Mouse (Mus musculus) thymus, postnatal 0 days (tissue): Measurements from ENCODE around the gene Gm4027. TPM values are rescaled to one million over a fixed set of nuclear protein-coding genes. Genes with fewer than 3 reads are reported as not detected.
"Not testable (repeated sequence)": the region's sequence is repeated elsewhere in the genome, so short reads cannot be mapped to it uniquely, and the experiment has no call there.

Experiments
- DNase-seq: peaks from one replicate; pipeline ENCODE4 v3.0.0-alpha.2; 2015; ENCODE audit warnings: low spot score
- polyA plus RNA-seq: library from polyadenylated mRNA; unstranded; fragments of >200 nt; fragmentation: Nextera tagmentation; extraction: Ambion mirVana; gene quantifications from 2 replicates; pipeline ENCODE4 v1.2.1, GENCODE M21; 2015

Gm4027 gene
- not detected in 2 replicates for polyA plus RNA-seq

GRCm38 (mm10) chr12:87618569-87618968 is at the start of gene Gm4027:
Gm4027 (plus strand) TSS chr12:87618869.
- not testable (repeated sequence) for DNase-seq

- not testable (repeated sequence) for DNase-seq
These were observed 17.3 kb upstream of the Gm4027 start for GRCm38 (mm10) chr12:87601388-87601787.

DNA sequence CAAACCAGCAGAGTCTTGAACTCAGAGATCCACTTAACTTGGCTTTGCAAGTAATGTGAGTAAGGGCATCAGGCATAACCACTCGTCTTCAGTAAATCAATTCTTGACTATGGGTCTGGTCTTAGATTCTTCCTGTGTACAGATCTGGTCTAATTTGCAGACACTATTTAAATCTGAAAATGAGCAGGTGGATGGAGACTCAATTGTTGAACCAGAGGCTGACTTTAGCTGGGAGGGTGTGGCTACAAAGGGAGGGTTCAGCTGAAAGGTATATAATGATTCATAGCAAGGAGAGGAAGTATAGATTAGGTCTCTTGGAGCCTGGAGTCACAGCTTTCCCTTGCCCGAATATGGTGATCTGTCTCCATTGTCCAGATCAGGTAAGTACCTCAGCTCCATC is 16.3 kb upstream of the Gm4027 start, which contains the start of gene Oog1:
Oog1 (plus strand) TSS at position 301 of the 400 bp plus-strand sequence.
- not testable (repeated sequence) for DNase-seq

- not testable (repeated sequence) for DNase-seq
These were observed 25.9 kb downstream of the Gm4027 start, which contains the start of gene Gm16381 for GRCm38 (mm10) chr12:87644520-87644919. Gm16381 (minus strand) TSS chr12:87644620.

GRCm38 (mm10) chr12:87652916-87653703 is 34.4 kb downstream of the Gm4027 start:
- DNase-seq = not testable (repeated sequence)

Other genes starting within 250 kb of the Gm4027 start
- gene Sptlc2, start 230.5 kb upstream of the Gm4027 start, polyA plus RNA-seq = 76.9 and 83.3 TPM in 2 replicates
- 278 and 300 TPM in 2 replicates for gene Slirp, start 175.0 kb upstream of the Gm4027 start, polyA plus RNA-seq
- 29.8 and 46.3 TPM in 2 replicates for gene Alkbh1, start 174.9 kb upstream of the Gm4027 start, polyA plus RNA-seq
- 157 and 161 TPM in 2 replicates for gene Snw1, start 146.6 kb upstream of the Gm4027 start, polyA plus RNA-seq
- gene Gm5788, start 124.1 kb upstream of the Gm4027 start, polyA plus RNA-seq = not detected in 2 replicates
- not detected in 2 replicates for gene Gm8300, start 104.6 kb upstream of the Gm4027 start, polyA plus RNA-seq
- not detected in 2 replicates for gene Oog1, start 16.2 kb upstream of the Gm4027 start, polyA plus RNA-seq
- gene Gm16381, start 25.8 kb downstream of the Gm4027 start, polyA plus RNA-seq = not detected in 2 replicates
- gene Gm21319, start 156.9 kb downstream of the Gm4027 start, polyA plus RNA-seq = not detected in 2 replicates
- gene Gm21936, start 176.6 kb downstream of the Gm4027 start, polyA plus RNA-seq = not detected in 2 replicates
- gene BB287469, start 197.7 kb downstream of the Gm4027 start, polyA plus RNA-seq = not detected in 2 replicates
- gene Gm2001, start 223.5 kb downstream of the Gm4027 start, polyA plus RNA-seq = not detected in 2 replicates